Mouse (Mus musculus) lung, postnatal 4 days (tissue): ENCODE measurements at regions not wholly inside any gene's neighbourhood (a gene's known extent, or its start where the extent isn't known, plus 50 kb on each side); places are given as distances from the start of the nearest gene placed in this dataset.

Experiments
- DNase-seq, 2 experiments: peaks; one replicate each; pipeline ENCODE4 v3.0.0; 2021

GRCm38 (mm10) chr2:61347451-61347850 is 230.9 kb upstream of the Tank start:
- no peak for DNase-seq

- DNase-seq: no peak
These were observed 232.2 kb upstream of the Tank start for GRCm38 (mm10) chr2:61346012-61346760.

GRCm38 (mm10) chr2:61345311-61345710 is 233.1 kb upstream of the Tank start:
- DNase-seq: no peak

GRCm38 (mm10) chr2:61344556-61345131 is 233.7 kb upstream of the Tank start:
- peak; percentile 30 to 44 for DNase-seq

GRCm38 (mm10) chr2:61341254-61341653 is 237.1 kb upstream of the Tank start:
- DNase-seq: no peak

GRCm38 (mm10) chr2:61319226-61319625 is 259.2 kb upstream of the Tank start:
- DNase-seq: no peak

- DNase-seq: no peak
These were observed 268.0 kb upstream of the Tank start for GRCm38 (mm10) chr2:61310405-61310804.

- no peak for DNase-seq
These were observed 269.2 kb upstream of the Tank start for GRCm38 (mm10) chr2:61309219-61309618.

- DNase-seq: no peak
These were observed 281.2 kb upstream of the Tank start for GRCm38 (mm10) chr2:61297135-61297534.

- DNase-seq: no peak
These were observed 281.8 kb upstream of the Tank start for GRCm38 (mm10) chr2:61296606-61297005.

- peak in 1 of 2 experiments; percentile 25 for DNase-seq
These were observed 283.0 kb upstream of the Tank start for GRCm38 (mm10) chr2:61295261-61295964.

- DNase-seq: no peak
These were observed 290.1 kb upstream of the Tank start for GRCm38 (mm10) chr2:61288246-61288645.

- no peak for DNase-seq
These were observed 293.7 kb upstream of the Tank start for GRCm38 (mm10) chr2:61284706-61285105.

GRCm38 (mm10) chr2:61283829-61284601 is 294.4 kb upstream of the Tank start:
- no peak for DNase-seq

GRCm38 (mm10) chr2:61272721-61273120 is 305.7 kb upstream of the Tank start:
- DNase-seq: no peak

- DNase-seq: no peak
These were observed 304.7 kb upstream of the Rbms1 start for GRCm38 (mm10) chr2:61267706-61268105.

- DNase-seq: no peak
These were observed 287.2 kb upstream of the Rbms1 start for GRCm38 (mm10) chr2:61250068-61250800.

- no peak for DNase-seq
These were observed 285.0 kb upstream of the Rbms1 start for GRCm38 (mm10) chr2:61247956-61248355.

GRCm38 (mm10) chr2:61247336-61247735 is 284.3 kb upstream of the Rbms1 start:
- DNase-seq: no peak

GRCm38 (mm10) chr2:61246691-61247258 is 283.8 kb upstream of the Rbms1 start:
- peak in 1 of 2 experiments; percentile 61 for DNase-seq

GRCm38 (mm10) chr2:61245526-61245925 is 282.5 kb upstream of the Rbms1 start:
- no peak for DNase-seq

GRCm38 (mm10) chr2:61221676-61222075 is 258.7 kb upstream of the Rbms1 start:
- DNase-seq: peak in 1 of 2 experiments; percentile 40
